Mouse (Mus musculus) thymus, postnatal 4 days (tissue): ENCODE data around the gene Asb14.
"Not testable (repeated sequence)": the region's sequence is repeated elsewhere in the genome, so short reads cannot be mapped to it uniquely, and the experiment has no call there.

Source experiments
- DNase-seq: peaks from one replicate; pipeline ENCODE4 v3.0.0; 2021

Gene Asb14

DNA sequence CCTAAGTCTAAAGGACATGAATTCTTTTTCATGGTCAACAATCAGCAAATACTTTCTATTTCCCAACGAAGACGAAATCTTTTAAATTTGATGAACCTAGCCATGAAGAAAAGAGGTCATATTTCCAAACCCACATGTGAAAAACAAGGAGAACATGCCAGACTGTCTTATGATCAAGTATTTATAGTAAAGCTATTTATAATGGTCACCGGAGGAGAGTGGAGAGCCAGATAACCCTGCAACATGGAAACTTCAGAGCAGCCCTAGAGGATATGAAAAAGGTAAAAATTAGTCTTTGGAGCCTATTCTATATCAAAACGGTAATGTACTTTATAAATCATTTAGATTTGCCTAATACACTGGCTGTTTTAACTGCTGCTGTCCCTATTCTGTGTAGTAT is at the start of gene Asb14:
Gene Asb14 (plus strand): TSS at position 166 of the 400 bp plus-strand sequence.
- no peak for DNase-seq

GRCm38 (mm10) chr14:26853053-26853452 is 41.3 kb upstream of the Asb14 start:
- peak; percentile 47 for DNase-seq

DNA sequence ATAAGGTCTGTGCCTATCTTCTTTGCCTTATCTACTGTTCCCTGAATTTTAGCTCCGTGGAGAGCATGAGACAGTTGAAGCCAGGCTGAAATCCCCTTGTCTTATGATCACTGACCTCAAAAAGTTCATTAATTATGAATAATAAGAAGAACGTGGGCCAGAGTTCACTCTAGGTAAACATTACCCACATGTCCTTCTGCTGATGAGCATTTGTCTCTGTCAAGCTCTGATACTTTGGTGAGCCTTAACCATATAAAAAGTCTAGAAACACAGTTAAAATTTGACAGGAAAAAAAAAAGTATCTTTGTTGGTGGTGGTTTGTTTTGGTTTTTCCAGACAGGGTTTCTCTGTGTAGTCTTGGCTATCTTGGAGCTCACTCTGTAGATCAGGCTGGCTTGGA is 40.3 kb upstream of the Asb14 start:
- DNase-seq = no peak

DNA sequence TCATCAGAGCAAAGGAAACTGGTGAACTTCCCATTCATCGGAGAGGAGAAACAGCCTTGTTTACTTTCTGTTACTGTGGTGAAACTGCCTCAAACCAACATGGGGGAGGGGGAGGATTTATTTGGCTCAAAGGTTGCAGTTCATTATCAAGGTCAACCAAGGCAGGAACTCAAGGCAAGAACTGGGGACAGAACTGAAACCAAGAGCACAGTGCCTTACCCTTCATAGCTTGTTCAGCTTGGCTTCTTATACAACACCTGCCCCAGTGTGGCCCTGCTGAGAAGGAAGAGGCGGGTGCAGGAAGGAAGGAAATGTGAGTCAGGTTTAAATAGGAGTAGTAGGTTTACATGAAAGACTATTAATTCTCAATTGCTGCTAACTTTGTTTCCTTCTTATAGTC is 36.0 kb upstream of the Asb14 start:
- peak; percentile 37 for DNase-seq

DNA sequence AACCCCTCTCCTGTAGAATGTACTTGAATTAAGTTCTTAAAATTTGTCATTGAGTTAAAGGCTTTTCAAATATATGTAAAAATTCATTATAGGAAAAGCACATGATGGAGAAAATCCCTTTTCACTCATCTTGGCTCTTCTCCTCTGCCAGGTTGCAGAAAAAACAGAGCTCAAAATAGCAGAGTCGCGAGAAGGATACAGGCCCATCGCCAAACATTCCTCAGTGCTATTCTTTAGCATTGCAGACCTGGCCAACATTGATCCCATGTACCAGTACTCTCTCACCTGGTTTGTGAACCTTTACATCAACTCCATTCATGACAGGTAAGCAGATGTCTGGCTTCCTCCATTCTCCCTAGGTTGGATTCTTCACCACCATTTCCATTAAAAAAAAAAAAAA is 35.3 kb upstream of the Asb14 start:
- DNase-seq = no peak

- no peak for DNase-seq
Measured at GRCm38 (mm10) chr14:26867356-26867755, 27.0 kb upstream of the Asb14 start.

GRCm38 (mm10) chr14:26868299-26868698 is 26.1 kb upstream of the Asb14 start:
- DNase-seq = no peak

GRCm38 (mm10) chr14:26878756-26879155 is 15.6 kb upstream of the Asb14 start:
- DNase-seq = peak; percentile 51

DNA sequence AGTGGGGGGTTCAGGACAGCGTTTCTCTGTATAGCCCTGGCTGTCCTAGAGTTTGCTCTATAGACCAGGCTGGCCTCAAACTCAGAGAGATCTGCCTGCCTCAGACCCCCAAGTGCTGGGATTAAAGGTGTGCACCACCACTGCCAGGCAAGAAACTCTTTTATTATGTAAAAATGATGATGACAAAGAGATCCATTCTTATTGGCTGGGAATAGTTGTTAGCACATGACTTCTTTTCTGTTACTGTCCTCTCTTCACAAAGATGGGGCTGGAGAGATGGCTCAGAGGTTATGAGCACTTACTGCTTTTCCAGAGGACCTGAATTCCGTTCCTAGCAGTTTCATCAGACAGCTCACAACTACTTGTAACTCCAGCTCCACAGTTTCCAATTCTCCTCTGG is 14.4 kb upstream of the Asb14 start:
- DNase-seq = no peak

- no peak for DNase-seq
Measured at GRCm38 (mm10) chr14:26881700-26882099, 12.7 kb upstream of the Asb14 start.

DNA sequence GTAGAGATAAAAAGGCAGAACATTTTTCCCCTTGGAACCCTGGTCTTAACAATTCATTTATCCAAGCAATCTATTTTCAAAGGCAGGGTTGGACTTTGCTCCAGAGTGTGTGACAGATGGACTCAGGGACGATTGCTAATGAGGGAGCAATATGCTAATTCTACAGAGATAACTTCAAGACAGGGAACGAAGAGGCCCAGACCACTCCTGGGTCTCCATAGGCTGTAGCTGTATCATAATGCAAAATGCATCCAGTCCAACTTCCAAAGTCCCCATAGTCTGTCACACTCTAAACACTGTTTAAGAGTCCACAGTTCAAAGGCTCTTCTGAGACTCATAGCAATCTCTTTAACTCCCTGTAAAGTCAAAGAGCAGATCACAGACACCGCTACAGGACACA is 7.1 kb upstream of the Asb14 start:
- no peak for DNase-seq

GRCm38 (mm10) chr14:26890777-26891176 is 3.6 kb upstream of the Asb14 start:
- DNase-seq = no peak

DNA sequence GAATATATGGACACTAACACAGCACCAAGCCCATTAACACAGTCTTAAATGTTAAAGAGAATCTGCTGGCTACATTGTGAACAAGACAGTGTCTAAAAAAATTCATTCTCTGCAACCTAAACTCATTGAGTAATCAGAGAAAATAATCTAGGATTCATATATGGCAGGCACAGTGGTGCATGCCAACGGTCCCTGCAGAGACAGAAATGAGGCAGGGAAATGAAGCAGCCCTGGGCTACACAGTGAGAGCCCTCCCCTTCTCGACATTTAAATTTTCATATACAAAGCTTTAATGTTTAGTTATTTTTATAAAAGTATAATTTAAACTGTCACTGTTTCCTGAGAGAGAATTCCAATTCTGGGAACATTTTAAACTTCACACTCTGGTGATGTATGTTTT is 5.1 kb downstream of the Asb14 start:
- DNase-seq = no peak

- no peak for DNase-seq
Measured at GRCm38 (mm10) chr14:26900893-26901292, 6.5 kb downstream of the Asb14 start.

- DNase-seq = no peak
Measured at GRCm38 (mm10) chr14:26907401-26907800, 13.0 kb downstream of the Asb14 start.

DNA sequence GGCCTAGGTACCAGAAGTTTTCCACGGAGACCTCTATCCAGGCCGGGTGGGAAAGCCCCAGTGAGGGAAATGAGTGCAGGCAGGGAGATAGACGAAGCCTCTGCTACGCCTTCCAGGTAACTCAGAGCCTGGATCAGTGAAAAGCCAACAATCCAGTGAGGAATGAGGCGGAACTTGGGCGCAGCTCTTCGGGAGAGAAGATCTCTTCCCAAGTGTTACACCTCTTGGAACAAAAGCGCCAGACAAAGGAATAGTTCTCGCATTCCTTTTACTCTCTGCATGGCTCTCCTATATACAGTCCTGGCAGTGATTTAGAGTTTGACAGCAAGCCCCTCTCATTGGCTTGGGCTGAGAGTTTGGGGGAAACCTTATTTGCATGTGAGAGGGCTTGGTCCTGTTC is 16.1 kb downstream of the Asb14 start:
- not testable (repeated sequence) for DNase-seq

GRCm38 (mm10) chr14:26911201-26911600 is 16.8 kb downstream of the Asb14 start:
- no peak for DNase-seq

GRCm38 (mm10) chr14:26911826-26912225 is 17.5 kb downstream of the Asb14 start:
- DNase-seq = no peak

GRCm38 (mm10) chr14:26913681-26914268 is 19.4 kb downstream of the Asb14 start:
- no peak for DNase-seq

DNA sequence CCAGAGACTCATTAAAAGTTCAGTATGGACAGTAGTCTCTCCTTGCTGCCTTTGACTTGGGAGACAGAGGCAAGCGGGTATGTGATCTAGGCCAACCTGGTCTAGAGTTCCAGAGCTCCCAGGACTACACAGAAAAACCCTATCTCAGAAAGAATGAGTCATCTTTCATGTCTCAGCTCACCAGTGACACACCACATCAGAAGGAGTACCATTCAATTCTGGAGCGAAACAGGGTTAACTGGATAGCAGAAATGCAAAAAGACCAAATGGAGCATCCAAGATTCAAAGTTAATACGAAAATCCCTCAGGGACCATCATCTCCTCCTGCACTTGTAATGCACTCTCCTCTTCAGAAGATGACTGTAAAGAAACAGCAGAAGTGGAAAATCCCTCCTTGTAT is 25.0 kb downstream of the Asb14 start:
- no peak for DNase-seq

GRCm38 (mm10) chr14:26923702-26924421 is 29.5 kb downstream of the Asb14 start:
- DNase-seq = no peak

GRCm38 (mm10) chr14:26934891-26935290 is 40.5 kb downstream of the Asb14 start:
- DNase-seq = no peak

DNA sequence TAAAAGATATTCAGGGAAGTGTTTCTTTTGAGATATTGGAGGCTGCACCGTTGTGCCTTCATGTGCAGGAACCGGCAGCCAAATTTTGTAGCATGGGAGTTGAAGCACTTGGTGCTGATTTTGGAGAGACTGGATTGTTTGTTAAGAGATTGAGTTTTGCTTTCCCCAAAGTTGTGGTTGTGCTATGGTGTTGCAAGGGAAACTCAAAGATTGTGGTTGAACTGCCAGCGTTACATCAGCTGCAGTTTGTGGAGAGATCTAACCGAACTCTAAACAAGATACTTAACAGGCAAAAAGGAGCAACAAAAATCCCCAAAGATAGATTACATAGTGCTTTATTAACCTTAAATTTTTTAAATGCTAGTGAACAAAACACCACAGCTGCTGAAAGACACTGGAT is 41.2 kb downstream of the Asb14 start:
- no peak for DNase-seq

DNA sequence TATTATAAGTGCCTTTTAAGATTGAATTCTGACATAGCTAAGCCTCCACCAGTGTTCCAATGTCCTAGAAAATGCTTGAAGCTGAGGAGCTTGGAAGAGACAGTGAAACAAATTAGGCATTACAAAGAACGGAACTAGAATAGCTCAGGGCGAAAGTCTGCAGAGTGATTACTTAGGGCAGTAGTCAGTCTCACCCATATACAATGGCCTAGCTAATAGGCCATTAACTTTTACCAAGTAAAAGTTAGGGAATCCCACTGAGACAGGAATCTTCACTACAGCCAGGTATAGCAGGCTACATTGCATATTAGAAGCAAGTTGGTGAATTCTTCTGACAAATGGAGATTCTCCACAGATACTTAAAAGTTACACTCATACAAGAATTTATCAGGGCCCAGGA is 61.8 kb downstream of the Asb14 start:
- DNase-seq = not testable (repeated sequence)

DNA sequence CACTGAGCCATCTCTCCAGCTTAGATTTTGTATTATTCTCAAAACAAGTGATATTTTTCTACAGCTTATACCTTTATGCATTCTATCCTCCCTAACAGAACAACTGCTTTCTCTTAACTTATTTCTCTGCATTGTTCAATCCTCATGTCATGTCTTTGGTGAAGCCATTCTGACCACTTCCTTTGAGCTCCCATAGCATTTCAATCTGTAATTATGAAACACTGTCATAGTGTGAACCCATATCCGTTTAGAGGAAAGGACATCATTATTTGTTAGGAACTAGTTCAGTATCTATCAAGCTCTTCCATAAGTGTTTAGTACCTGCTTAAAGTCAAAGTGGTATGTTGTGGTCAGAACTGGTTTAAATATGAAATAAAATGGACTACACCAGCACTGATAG is 66.2 kb downstream of the Asb14 start:
- DNase-seq = no peak
